Mouse (Mus musculus): ENCODE results near the gene Scgb2b19. TPM values are rescaled to one million over a fixed set of nuclear protein-coding genes. Genes with fewer than 3 reads are reported as not detected.

Gene Scgb2b19
- polyA plus RNA-seq (2015; fragmentation: Illumina TruSeq; extraction: RNeasy Lipid Tissue Mini Kit (QIAGEN cat#74804); ENCODE audit: low read depth, low replicate concordance) = not detected

DNA sequence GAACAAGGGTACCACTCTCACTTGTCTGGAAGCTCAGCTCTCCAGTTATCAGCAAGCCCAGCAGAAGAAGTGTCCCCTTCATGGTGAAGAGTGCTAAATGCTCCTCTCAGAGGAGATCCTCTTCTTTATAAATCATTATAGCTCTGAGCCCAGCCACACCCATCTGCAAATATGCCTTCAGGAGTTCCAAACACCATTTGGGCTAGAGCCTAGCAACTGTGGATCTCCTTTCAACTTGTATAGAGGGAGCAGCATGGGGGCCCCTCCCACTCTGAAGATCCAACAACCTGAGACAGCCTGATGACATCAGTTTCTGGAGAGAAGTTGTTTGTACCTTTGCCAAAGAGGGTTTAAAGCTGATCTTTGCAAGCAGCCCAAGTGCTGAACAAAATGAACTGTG lies at the start of gene Scgb2b19:
Scgb2b19 (minus strand) TSS at position 101 of the 400 bp plus-strand sequence.

DNA sequence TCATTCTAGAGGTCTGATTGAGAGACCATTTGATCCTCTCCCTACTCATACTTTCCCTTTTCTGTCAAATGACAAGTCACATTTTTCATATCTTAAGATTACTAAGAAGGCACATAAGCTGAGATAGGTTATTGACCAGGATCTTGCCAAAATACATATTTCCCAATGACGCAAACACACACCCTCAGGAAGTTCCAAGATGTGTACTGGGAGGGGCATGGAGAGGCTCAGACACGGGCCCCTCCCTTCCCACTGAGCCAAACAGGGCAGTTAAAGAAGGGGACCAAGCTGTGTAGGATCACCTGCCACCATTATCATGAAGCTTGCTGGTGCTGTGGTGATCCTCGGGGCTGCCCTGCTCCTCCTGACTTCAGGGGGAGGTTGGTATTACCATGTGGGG lies 6.9 kb upstream of the Scgb2b19 start, which contains the start of gene Scgb1b19:
Scgb1b19 (plus strand) TSS at position 301 of the 400 bp plus-strand sequence.

Other genes with a start within 250 kb of the Scgb2b19 start
- gene Scgb2b17, start 223.8 kb downstream of the Scgb2b19 start, polyA plus RNA-seq (2015; fragmentation: Illumina TruSeq; extraction: RNeasy Lipid Tissue Mini Kit (QIAGEN cat#74804); ENCODE audit: low read depth, low replicate concordance) = not detected
- not detected for gene Scgb1b17, start 216.9 kb downstream of the Scgb2b19 start, polyA plus RNA-seq (2015; fragmentation: Illumina TruSeq; extraction: RNeasy Lipid Tissue Mini Kit (QIAGEN cat#74804); ENCODE audit: low read depth, low replicate concordance)
- gene Scgb2b18, start 106.5 kb downstream of the Scgb2b19 start, polyA plus RNA-seq (2015; fragmentation: Illumina TruSeq; extraction: RNeasy Lipid Tissue Mini Kit (QIAGEN cat#74804); ENCODE audit: low read depth, low replicate concordance) = not detected
- gene Scgb1b18, start 94.8 kb downstream of the Scgb2b19 start, polyA plus RNA-seq (2015; fragmentation: Illumina TruSeq; extraction: RNeasy Lipid Tissue Mini Kit (QIAGEN cat#74804); ENCODE audit: low read depth, low replicate concordance) = not detected
- not detected for gene Scgb1b19, start 7.0 kb upstream of the Scgb2b19 start, polyA plus RNA-seq (2015; fragmentation: Illumina TruSeq; extraction: RNeasy Lipid Tissue Mini Kit (QIAGEN cat#74804); ENCODE audit: low read depth, low replicate concordance)
- gene Scgb2b20, start 86.0 kb upstream of the Scgb2b19 start, polyA plus RNA-seq (2015; fragmentation: Illumina TruSeq; extraction: RNeasy Lipid Tissue Mini Kit (QIAGEN cat#74804); ENCODE audit: low read depth, low replicate concordance) = not detected
- gene Scgb1b20, start 92.9 kb upstream of the Scgb2b19 start, polyA plus RNA-seq (2015; fragmentation: Illumina TruSeq; extraction: RNeasy Lipid Tissue Mini Kit (QIAGEN cat#74804); ENCODE audit: low read depth, low replicate concordance) = not detected
- gene Scgb2b21, start 240.1 kb upstream of the Scgb2b19 start, polyA plus RNA-seq (2015; fragmentation: Illumina TruSeq; extraction: RNeasy Lipid Tissue Mini Kit (QIAGEN cat#74804); ENCODE audit: low read depth, low replicate concordance) = not detected